Mouse (Mus musculus): Measurements from ENCODE around the gene Kdm6b.

The Kdm6b gene

DNA sequence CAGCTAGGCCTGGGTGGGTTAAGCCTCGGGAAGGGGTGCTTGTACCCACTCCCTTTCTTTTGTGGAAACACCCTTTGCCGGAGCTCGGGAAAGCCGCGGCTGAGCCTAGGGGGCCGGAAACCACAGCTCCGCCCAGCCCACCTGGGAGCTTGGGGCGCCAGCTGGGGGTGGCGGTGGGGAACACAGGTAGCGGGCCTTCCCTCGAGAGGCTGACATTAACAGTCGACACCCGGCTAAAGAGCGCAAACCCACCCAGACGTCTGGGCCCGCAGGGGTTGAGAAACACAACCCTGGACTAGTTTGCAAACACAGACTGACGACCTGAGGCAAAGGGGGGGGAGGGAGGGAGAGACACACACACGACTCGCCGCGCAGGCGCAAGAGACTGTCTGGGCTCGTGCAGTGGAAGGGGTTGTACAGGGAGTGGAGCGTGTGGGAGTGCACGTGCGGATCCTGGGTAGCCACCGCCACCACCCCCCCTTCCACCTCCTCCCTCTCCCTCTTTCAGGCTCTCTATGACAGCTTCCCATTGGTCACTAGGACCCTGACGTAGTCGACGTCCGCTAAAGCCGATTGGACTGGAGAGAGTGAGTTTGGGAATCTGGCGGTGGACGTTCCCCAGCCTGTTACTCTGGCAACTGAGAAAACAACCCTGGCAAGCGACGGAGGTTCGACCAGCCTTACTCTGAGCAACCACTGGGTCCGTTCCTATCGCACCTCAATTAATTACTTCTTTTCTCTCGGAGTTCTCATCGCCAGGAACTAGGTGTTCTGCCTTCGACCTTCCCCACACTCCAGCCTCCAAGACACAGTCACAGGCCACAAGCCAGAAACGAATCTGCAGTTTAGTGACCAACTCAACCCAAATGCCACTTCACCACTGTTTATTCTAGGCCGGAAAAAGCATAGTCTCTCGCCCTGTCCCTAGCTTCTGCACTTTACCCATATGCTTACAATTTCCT, 5.3 kb upstream of the Kdm6b start:
- peak; percentile 97 for DNase-seq

DNA sequence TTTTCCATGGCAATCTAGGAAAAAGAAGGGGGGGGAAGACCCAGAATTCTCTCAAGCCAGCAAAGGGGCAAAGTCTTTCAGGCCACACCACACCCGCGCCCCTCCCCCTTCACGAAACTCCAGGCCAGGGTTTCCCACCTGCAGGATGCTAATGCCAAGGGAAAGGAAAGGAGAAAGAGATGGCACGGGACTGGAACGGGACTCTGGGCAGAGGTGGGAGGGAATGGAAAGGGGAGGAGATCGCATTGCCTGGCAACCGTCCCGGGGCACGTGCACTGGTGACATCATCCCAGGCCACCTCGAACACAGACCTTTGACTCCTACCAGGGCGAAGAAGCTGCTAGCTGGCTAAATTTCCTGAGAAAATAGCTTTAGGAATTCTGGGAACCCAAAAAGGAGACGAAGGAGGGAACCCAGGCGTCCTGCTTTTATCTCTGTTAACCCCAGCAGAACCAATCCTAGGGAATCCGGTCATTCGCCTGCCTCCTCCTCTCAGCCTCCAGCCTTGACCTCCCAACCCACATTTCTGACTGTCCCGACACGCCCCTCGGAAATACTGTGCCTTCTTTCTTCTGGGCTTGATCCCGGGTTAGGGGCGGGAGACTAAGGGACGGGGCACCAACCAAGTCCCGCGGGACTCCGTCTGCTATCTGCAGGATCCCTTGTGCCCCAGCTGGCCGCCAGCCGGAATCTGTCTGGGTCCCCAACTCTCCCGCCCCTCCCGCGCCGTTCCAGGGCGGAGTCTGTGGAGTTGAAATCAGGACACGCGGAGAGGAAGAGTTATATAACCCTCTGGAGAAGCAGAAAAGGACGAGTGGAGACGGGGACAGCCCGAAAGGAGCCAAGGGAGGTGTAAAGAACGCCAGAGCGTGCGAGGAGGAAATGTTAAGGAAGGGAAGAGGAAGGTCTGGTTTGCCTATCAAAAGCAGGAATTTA, 4.2 kb upstream of the Kdm6b start:
- DNase-seq, result peak; percentile 99

DNA sequence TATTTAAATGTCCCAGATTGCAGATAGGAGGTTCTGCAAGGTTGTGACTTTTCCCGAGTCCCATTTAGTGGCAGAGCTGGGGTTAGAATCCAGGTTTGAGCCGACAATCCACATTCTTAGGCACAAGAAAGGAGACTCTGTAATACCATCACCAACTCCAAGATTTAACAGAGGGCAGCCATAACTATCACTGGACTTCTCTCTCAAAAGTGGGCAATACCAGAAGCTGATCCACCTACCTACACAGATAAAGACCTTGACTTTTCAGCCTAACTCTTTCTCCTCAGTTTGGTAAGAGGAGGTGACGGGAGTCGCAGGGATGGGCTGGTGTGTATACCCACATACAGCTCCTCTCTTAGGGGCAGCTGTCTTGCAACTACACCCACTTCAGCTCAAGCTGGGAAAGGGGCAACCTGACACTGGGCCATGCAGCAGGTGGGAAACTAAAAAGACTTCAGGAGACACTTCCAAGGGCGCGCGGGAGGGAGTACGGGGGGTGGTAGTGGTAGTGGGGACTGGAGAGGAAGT, 3.5 kb upstream of the Kdm6b start:
- DNase-seq, result peak; percentile 26

DNA sequence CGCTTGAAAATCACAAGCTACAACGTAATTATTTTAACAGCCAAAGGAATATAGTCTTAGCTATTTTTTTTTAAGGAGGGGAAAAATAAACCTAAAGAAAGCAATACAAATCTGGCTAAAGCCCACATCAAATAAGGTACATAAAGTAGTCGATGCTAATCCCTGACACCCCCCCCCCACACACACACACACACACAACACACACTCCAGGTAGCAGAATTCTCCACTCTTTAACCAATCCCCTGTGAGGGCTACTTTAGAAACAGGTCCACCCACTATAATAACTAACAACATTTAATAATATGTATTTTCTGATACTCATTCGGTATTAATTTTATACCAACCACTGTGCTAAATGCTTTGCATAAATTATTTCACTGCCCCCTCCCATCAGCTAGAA, 3.0 kb upstream of the Kdm6b start:
- no peak for DNase-seq

DNA sequence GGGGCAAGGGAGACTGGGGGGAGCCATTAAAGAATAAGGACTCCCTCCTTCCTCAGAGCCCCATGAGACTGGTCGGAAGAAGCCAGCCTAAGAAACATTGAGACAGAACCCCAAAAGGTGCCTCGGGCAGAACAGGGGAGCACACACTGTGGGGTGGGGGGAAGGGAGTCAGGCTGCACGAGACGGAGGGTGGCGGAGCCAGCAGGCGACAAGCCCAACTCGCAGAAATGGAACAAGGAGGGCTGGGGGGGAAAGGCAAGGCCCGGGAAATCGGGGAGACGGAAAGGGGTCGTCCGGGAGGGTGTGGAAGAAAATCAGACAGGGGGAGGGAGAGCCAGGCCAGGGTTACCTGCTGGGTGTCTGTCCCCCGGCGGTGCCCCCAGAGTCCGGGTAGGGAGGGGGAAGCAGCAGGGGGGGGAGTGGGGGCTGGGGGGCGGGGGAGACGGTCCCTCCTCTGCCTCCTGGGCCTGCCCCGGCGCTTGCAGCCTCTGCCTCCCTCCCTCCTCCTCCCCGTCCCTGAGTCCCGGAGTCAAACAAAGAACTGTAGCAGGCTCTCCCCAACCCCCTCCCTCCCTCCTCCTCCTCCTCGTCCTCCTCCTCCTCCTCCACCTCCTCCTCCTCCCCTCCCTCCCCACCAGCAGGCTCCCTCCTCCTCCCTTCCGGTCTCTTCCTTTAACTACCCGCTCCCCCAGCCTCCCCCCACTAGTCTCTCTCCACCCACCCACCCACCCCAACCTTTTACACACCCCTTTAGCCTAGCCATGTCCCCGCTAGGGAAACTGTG, 2.4 kb upstream of the Kdm6b start:
- peak; percentile 45 for DNase-seq

DNA sequence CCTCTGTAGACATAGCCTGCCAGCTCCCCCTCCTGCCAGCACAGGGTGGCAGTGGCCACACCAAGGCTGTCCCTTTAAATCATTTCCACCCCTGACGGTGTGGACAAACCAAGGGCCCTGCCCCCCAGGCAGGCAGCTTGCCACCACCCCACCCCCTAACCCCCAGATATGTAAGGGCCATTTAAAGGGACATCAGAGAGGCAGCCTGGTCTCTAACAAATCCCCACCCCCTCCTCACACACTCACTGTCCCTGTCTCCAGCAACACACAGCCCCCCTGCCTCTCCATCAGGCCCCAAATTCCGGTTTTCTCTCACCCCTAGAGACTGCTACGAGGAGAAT, 1.8 kb upstream of the Kdm6b start:
- DNase-seq, result peak; percentile 76

DNA sequence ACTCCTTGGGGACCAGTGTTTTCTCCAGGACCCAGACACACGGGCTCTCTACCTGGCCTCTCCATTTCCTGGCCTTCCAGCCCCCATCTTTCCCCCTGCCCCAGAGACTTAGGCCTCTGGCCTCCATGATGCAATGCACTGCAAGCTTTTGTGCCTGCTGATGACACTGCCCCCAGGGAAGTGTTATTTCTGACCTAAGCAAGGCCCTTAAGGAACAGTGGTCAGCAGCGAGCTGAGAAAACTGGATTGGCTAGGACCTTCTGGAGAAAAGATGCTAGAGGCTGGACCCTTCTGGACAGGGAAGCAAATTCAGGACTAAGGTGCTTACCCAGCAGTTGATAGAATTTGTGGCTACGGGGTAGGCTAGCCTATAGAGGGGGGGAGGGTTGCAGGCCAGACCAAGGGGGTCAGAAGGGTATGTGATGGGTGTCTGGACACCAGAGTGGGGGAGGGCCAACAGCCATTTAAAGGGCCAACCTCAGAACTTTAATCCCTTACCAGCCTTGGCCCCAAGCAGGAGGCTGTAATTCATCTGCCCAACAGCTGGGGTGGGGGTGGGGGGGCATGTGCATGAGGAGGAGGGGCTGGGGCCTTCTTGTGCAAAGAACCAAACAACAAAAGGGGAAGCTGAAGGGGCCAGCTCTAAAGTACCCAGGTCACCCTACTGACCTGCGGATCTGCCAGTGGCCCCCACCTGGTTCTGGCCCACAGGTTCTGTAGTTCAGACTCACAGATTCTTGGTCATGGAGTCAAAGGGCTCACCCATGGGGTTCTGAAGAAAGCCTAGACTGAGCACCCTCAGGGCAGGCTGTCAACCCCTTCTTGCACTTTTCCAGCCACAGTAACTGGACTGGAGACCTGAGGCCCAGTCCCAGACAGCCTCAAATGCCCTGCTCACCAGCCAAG, 1.2 kb upstream of the Kdm6b start:
- peak; percentile 33 for DNase-seq

DNA sequence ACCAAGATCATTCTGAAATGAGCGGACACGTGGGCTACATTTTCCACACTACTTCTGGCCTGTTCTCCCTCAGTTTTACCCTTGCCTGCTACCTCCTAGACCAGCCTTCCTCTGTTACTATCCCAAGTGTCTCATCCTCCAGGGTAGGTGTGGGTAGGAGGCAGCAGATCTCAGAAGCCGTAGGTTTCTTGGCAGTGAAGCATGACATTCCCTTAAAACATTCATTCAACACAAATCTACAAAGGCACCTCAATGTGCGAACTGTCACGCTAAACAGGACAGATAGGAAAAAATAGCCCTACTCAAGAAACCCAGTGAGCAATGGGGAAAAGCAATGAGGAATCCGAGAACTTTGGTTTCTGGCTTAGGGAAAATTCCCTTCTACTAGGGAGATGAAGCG, 927 bp downstream of the Kdm6b start:
- no peak for DNase-seq

DNA sequence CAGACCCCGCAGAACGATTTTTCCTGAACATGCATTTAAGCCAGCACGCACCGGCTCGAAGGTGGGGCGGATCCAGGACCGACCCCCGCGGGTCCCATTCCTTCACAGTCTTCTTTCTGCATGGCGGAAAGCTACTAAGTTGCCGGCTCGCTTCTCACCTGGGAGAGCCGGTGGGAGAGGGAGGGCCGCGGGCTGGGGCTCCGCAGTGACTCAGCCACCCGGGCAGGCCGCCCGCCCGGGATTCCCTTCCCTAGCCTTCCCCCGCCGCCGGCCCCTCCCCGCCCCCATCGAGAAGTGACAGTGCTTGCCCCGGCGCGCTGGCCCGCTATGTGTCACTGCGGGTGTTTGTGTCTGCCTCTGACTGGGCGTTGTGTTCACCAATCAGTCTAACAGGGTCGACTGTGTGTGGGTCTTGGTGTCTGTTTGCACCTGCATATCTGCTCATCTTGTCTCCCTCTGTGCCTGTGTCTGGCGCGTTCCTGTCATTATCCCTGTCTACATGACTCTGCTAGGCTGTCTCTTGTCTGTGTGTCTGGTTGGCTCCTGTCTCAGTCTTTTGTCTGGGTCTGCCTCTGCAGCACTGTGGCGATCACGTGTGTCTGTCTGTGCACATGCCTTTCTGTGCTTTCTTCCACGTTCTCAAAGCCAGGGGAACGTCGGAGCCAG, 1.8 kb downstream of the Kdm6b start:
- DNase-seq, result peak; percentile 59

DNA sequence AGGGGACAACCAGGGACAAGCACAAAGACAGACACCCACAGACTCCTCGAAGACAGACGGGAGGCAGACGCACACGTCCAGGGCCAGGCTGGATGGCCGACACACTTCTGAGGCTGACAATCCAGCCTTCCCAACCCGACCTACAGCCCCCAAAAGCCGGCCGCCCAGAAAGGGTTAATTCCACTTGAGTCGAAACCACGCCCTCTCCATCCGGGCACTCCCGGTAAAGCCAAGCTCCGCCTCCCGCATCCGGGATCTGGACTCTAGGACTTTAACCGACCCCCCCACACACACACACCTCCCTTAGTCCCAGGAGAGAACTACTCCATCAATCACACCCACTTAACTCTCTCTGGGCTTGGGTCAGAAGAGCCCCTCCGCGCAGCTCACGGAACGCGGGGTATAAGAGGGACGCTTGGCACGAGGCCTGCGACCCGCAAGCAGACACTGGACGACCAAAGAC, 2.4 kb downstream of the Kdm6b start:
- DNase-seq, result peak; percentile 98

DNA sequence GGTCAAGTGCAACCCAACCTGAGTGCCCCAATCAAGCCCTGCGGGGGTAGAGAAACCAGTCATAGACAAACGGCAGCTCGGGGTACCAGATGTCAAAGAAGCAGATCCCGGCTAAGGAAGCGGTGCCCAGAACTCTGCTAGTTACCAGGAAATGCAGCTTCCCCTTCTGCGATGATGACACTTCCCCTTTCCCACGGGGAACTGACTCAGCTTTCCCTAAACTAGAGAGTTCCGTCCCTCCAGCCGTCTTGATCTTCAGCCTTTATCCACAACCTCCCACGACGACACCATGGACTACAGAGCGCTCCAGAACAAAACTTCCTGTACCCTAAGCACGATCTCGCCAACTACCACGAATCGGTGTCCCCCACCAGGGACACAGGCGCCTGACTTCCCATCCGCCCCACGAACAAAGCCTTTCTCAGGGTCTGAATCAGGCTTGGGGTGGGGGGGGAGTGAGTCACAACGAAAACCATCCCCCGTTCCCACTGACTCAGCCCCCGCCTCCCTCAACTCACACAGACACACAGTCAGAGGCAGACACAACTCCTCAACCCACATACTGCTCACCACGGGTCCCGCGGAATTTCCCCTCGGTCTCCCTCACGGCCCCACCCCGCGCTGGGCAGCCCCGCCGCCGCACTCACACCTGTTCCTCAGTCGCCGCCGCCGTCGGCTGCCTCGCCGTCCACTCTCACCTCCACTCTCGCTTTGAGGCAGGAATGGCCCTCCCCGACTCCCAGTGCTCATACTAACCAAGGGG, 3.0 kb downstream of the Kdm6b start:
- peak; percentile 78 for DNase-seq

DNA sequence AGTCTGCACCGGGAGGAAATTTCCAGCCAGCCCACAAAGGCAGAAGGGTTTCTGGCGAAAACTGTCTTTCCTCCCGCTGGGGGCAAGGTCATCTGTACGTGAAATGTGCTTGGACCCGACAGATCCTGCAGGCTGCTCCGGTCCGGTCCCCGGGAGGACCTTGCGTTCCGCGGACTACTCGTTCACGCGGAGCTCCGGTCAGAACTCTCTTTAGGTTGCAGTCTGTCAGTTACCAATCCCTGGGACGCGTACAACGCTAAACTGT, 3.5 kb downstream of the Kdm6b start:
- DNase-seq, result no peak

DNA sequence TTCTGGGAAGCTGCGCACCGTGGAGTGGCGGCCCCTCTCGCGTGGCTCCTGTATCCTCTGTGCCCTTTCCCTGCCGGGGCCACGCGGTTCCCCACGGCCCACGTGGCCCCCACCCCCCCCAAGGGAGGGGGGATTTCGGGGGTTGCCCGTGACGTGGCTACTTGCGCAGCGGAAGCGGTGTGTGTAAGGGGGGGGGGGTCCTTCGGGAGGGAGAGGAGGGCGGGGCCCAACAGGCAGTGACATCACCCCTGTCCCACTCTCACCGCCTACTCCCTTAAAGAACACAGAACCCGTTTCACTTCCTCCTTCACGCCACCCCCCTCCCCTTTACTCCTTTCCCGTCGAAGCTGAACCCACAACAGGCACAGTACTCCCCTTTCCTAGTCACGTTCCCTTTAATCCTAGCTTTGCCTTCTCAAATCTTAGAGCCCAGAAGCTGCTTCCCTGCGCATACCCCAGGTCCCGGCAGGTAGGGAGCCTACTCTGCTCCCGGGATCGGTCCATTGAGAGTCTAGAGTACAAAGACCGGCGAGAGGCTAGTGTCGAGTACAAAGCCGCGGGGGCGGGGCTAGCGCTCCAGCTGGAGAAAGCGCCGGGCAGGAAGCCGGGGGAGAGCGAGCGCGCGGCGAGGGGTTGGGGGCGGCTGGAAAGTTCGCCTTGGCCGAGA, 4.0 kb downstream of the Kdm6b start:
- peak; percentile 95 for DNase-seq

DNA sequence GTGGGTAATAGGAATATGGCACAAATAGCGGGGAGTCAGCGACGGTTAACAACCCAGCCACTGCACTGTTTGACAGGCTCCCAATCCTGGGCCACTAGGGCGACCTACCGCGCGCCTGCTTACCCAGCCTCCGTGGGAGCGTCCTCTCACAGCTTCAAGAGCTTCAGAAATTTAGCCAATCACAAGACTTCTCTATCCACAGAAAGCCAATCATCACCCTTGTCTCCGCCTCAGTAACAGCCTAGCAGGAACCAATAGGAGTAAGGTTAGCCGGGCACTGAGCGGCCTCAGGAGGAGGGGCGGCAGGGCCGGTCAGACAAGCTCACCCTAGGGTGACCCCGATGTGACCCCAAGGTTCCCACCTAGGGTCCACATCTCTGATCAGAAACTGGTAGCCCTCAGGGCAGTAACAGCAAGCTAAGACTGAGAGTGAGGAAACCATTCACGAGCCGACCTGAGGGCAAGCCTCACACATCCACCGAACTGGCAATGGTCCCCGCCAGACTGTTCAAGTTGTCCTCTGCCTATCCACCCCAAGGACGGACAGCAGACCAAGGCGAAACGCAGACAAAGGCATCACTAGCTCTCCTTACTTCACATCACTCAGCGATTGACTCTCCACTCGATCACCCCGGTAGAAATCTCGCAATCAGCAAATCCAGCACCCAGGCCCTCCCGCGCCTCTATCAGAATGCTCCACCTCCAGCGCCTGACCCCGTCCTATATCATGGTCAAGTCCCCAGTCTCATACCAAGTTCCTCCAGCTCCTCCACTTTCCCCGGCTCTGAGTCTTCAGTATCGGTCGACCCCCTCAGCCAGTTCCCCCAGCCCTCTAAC, 4.7 kb downstream of the Kdm6b start:
- DNase-seq, result peak; percentile 96

DNA sequence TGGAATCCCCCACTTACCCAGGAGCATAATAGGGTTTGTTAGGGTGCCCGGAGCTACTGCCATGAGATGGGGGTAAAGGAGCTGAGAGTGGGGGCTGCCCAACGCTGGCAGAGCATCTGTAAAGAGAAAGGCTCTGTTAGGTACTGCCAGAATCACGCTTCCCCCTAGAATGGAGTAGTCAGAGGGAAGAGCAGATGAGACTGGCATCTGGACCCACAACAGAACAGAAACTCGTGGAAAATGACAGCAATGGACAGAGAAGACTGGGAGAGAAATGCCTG, 5.8 kb downstream of the Kdm6b start:
- no peak for DNase-seq

DNA sequence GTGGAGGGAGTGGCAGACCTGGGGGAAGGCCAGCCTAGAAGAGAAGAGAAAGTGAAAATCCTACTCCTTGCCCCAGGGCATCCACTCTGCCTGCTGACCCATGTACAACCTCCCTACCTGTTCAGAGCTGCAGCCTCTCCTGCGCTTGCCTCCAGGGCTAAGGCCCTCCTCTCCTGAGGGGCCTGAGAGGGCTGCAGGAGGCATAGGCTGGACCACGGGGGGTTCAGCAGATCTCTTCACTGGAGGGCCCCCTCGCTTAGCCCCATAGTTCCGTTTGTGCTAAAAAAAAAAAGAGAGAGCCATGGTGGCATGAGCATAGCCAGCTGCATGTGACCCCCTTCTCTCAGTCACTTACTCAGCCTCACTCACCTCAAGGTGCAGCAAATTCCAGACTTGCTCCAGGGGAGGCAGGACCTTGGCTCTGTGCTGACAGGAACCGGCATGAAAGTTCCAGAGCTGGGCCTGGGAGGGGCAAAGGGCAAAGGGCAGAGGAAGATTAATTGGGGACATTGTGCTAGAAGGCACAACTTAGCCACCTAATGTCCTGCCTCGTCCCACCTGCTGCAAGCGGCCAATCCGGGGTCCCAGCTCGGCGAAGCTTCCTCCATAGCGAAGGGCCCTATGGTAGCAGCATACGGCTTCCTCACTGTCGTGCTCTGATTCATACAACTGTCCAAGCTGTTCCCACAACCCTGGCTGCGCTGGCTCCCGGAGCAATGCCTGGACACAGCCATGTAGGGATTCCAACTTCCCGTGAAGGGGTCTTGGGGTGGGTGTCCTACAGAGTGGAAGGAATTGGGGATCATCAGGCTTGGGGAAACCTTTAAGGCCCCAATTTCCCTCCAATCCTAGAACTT, 6.4 kb downstream of the Kdm6b start:
- DNase-seq, result peak; percentile 72

DNA sequence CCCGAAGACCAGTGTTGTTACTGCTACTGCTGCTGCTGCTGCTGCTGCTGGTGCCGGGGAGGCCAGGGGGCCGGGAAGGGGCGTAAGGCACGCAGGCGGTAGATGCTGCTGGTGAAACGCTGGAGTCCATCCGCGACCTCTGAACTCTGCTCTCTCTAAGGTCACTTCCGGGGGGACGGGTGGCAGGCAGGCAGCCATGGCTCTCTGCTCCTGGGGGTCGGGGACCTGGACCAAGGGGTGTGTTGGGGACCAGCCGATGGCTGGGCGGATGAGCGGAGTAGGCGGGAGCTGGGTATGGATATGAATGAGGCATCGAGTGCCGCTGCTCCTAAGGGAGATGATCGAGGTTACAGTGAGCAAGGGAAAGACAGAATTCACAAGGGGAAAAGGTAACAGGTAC, 7.2 kb downstream of the Kdm6b start:
- no peak for DNase-seq

Measured in kidney, adult 9 months (tissue).